Mouse (Mus musculus) liver, adult (tissue): Measurements from ENCODE around the gene Slc38a8.

ENCODE experiments used
- GATA4 ChIP-seq: IDR thresholded peaks from 2 replicates; pipeline ENCODE4 v1.6.1; 2014; ENCODE audit warnings: mild to moderate bottlenecking, low read length; ENCODE audit not compliant: insufficient replicate concordance

Gene Slc38a8

GRCm38 (mm10) chr8:119501598-119501997 lies at the start of gene Slc38a8:
Slc38a8 (minus strand) TSS chr8:119501698.
- no peak for TF ChIP-seq GATA4

DNA sequence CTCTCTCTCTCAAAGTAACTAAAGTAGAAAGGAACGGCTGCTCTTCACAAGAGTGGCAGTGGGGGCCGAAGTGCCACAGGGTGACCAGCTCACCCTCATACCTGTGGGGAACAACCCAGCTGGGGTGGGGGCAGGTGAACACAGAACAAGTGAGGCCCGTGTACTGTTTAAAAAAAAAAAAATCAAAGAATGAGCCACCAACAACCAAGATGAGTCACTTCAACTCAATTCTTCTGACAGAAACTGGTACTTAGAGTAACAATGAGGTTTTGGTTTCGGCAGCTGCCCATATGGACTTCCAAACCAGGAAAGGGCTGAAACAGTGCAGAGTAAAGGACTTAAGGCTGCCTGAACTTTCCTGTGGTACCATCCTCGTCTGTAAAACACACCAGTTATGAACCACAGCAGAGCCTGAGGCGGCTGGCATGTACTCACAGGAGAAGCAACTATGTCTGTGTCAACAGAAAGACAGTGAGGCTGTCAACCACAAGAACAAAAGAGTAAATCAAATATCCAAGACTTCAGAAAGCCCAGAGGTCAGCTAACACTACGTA lies 47.1 kb upstream of the Slc38a8 start:
- TF ChIP-seq GATA4: no peak

DNA sequence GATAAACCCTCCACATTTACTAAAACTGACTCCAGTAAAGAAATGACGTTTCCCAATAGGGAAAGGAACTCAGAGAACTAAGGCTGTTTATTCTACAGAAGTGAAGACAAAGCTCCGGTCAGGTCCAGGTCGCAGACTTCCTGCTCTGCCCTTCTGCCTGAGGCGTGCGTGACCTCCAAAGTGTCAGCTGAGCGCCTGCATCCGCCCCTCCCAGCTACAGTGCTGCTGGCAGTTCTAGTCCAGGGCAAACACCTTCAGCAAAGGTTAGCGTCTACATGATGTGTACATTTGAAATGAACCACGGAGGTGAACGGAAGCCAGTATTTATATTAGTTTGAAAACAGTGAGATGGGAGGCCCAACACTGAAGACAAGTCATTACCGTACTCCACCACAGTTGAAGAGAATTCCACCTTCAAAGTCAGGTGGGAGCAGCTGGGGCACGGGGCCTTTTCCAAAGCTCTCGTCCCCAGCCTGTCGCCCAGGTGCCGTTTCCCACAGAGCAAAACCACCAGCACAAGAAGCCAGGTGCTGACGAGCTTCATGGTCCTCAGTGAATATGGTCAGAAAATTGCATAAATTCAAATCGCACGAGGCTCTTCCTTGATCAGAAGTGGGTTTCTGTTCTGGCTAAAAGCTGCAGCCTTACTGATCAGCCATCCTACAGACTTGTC lies 45.7 kb upstream of the Slc38a8 start:
- TF ChIP-seq GATA4: no peak

GRCm38 (mm10) chr8:119545791-119546190 lies 44.3 kb upstream of the Slc38a8 start:
- TF ChIP-seq GATA4: no peak

- no peak for TF ChIP-seq GATA4
Observed at GRCm38 (mm10) chr8:119545180-119545579, 43.7 kb upstream of the Slc38a8 start.

GRCm38 (mm10) chr8:119544606-119545005 lies 43.1 kb upstream of the Slc38a8 start:
- no peak for TF ChIP-seq GATA4

- no peak for TF ChIP-seq GATA4
Observed at GRCm38 (mm10) chr8:119531973-119532372, 30.5 kb upstream of the Slc38a8 start.

DNA sequence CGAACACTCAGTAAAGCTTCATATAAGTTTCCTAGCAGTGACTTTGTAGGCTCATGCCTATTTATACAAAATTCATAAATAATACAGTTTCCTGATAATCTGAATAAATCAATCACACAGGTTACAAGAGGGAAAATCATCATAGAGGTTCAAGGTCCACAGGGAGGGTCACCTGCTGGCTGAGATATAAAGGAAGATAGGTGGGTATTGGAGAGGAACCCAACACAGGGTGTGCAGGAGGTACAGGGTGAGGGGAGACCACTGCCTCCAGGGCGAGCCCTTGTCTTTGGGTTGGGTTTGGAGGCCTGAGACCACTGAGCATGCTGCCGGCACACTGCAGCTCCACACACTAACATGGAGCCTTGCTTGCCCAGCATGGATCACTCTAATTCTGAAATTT lies 29.9 kb upstream of the Slc38a8 start:
- no peak for TF ChIP-seq GATA4

DNA sequence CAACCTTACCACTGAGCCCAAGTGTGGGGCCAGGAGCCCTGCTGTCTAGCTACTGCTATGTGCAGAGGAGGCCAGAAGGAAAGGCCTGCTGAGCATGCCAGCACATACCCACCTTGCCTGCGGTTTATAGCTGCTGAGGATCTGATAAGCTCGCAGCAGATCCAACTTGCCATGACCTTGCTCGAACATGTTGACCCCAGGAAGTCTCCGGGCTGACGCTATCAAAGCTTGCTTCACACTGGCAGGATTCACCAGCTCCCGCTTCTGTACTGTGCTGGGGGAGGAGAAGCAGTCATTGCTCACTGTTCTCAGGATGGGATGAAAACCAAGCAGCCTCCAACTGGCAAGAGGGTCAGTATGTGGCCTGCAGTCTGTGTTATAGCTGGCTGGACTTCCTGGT lies 29.4 kb upstream of the Slc38a8 start:
- TF ChIP-seq GATA4: no peak

GRCm38 (mm10) chr8:119528762-119529161 lies 27.3 kb upstream of the Slc38a8 start:
- no peak for TF ChIP-seq GATA4

GRCm38 (mm10) chr8:119520102-119520501 lies 18.6 kb upstream of the Slc38a8 start:
- no peak for TF ChIP-seq GATA4

GRCm38 (mm10) chr8:119516674-119517073 lies 15.2 kb upstream of the Slc38a8 start:
- TF ChIP-seq GATA4: no peak

DNA sequence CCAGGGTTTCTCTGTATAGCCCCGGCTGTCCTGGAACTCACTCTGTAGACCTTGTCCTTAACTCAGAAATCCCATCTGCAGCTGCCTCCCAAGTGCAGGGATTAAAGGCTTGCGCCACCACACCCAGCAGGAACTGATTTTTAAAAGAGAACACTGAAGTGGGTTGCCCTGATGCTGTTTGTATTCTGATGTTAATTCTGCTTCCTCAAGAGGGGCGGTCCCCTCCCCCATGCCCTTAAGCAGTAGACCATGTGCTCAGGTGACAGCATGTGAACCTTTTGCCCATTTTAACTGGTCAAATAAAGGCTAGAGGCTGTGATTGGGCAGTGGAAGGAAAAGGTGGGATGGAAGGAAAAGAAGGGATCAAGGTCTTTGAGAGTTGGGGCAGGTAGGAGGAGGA lies 14.3 kb upstream of the Slc38a8 start:
- no peak for TF ChIP-seq GATA4

GRCm38 (mm10) chr8:119514940-119515339 lies 13.4 kb upstream of the Slc38a8 start:
- no peak for TF ChIP-seq GATA4

GRCm38 (mm10) chr8:119513405-119513804 lies 11.9 kb upstream of the Slc38a8 start:
- TF ChIP-seq GATA4: no peak

- no peak for TF ChIP-seq GATA4
Observed at GRCm38 (mm10) chr8:119511722-119512121, 10.2 kb upstream of the Slc38a8 start.

DNA sequence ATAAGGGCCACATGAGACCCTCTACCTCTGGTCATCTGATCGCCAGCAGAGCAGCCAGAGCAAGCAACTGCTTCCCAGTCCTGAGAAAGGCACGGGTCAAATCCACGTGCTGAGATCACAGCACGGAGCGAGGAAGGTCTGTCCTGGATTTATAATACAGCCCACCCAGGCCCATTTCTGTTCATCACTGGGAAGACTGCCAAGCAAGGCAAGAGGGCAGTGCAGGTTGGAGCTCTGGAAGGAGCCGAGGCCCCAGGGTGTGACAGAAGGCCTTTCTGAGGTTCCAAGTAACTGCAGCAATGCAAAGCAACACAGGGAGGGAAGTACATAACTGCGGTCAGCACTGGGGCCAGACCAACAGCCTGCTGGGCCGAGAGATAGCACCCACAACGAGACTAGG lies 9.0 kb upstream of the Slc38a8 start:
- TF ChIP-seq GATA4: no peak
